Mouse (Mus musculus) testis, postnatal 10 days (tissue): Measurements from ENCODE around the gene Olfr126.

Source experiments
- DNase-seq: peaks from one replicate; pipeline ENCODE4 v3.0.0; 2021; ENCODE audit warnings: low spot score

Olfr126 gene

DNA sequence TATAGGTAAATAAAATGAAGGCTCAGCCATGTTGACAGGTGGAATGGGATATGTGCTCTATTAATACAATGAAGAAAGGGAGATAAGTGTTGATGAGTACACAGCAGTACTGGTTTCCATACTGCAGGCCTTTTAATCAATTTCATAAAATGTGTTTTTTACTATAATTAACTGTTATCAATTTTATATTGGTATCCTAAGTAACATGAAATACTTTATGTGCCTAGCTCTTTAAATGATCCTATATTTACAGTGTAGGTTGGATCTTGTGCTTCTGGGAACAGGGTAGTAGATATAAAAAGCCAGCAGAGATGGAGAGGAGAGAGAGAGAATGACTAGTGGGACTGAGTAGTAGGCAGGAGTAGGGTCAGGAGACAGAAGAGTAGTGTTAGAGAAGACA, at the start of gene Olfr126:
Gene Olfr126, plus strand, starts transcription at position 301 of the 400 bp plus-strand sequence.
- DNase-seq, result no peak

DNA sequence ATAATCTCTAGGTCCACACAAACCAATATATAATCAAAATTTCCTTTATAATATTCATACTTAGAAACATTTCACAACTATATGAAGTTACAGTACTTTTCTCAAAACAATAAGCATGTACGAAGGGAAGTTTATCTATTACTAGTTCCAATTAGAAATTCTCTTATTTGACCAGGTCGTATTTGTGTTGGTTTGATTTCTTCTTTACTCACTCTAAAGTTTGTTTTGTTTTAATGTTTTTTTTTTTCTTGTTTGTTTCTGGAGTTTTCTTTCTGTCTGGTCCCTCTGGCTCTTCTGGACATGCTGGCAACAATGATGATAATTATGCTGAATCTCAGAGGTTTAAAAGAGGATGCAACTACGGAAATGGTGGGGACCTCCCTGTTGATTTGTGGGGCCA, 47.7 kb upstream of the Olfr126 start, which contains the start of gene Olfr124:
Gene Olfr124, plus strand, starts transcription at position 301 of the 400 bp plus-strand sequence.
- no peak for DNase-seq

DNA sequence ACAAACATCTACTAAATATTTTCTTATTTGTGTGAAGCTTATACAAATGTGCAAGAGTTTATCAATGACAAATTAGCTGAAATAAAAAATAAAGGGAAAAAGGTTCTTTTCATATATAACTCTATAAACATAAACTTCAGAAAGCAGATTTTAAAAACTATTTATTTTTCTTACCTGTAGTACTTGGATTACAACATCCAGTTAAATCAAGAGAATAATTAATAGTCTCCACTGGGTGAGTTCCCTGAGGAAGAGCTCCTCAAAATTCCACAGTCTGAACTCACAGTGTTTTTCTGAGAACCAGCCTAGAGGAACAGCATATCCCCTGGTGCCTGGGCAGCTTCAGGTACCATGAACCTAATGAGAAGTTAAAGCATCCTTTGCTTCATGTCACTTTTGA, 14.6 kb upstream of the Olfr126 start, which contains the start of gene Olfr125:
Gene Olfr125, plus strand, starts transcription at position 301 of the 400 bp plus-strand sequence.
- no peak for DNase-seq

DNA sequence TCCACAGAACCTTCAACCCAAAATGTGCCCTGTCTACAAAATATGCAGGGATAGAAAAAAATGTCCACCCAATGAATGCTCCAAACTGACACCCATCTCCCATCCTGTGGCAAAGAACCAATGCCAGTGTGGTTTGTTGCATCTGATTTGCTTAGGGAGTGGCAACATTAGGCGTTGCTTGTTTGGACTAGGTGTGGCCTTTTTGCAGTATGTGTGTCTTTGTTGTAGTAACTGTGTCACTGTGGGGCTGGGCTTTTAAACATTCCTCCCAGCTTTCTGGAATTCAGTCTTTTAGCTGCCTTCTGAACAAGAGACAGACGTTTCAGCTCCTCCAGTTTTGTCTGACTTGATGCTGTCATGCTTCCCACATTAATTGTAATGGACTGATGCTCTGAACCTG, 16.6 kb downstream of the Olfr126 start:
- DNase-seq, result no peak

DNA sequence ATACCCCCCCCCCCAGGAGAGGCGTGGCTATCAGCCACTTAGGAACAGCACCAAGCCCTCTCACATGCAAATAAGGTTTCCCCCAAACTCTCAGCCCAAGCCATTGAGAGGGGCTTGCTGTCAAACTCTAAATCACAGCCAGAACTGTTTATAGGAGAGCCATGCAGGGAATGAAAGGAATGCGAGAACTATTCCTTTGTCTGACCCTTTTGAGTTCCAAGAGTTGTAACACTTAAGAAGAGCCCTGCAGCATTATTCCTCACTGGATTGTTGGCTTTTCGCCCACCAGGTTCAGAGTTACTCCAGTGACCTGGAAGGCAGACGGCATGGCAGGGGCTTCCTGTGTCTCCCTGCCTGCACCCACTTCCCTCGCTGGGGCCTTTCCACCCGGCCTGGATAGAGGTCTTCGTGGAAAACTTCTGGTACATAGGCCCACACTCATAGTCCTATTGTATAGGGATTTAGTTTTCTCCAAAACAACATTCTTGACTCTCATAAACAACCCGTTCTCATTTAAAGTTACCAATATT, 22.5 kb downstream of the Olfr126 start:
- no peak for DNase-seq

DNA sequence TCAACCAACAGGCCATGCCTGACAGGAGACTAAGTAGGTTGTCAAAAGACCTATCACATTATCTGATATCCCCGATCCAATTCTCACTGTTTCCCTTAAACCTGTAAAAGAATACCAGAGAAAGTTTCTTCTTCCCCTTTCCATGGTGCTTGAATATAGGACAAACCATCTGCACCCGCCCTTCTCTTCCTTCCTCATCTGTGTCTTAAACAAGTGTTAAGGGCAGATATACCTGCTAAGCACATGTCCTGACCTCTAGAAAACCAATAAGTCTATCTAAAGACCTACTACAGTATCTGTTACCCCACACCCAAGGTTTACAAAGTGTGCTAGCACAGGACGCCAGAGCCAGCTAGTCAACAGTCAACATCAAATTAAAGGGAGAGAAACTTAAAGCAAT, 26.5 kb downstream of the Olfr126 start:
- DNase-seq, result no peak

DNA sequence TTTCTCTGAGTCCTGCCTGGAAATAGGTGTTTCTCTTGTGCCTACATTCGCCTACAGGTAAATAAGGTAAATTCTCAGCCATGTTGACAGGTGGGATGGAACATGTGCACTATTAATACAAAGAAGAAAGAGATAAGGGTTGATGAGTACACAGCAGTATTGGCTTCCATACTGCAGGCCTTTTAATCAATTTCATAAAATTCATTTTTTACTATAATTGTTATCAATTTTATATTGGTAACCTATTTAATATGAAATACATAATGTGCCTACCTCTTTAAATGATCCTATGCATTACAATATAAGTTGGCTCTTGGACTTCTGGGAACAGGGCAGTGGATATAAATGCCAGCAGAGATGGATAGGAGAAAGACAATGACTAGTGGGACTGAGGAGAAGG, 52.9 kb downstream of the Olfr126 start, which contains the start of gene Olfr127:
Gene Olfr127, plus strand, starts transcription at position 301 of the 400 bp plus-strand sequence.
- no peak for DNase-seq
